Mouse (Mus musculus) erythroblast, embryonic 14.5 days (primary cell): ENCODE data around the gene Nup93. TPM values are rescaled to one million over a fixed set of nuclear protein-coding genes. Genes with fewer than 3 reads are reported as not detected.

Source experiments
- H3K27me3 ChIP-seq: 2 replicates; pipeline ENCODE4 v1.6.1; 2012; ENCODE audit warnings: inconsistent platforms; ENCODE audit not compliant: control insufficient read depth
- H3K36me3 ChIP-seq: 2 replicates; pipeline ENCODE4 v1.6.1; 2012; ENCODE audit warnings: mild to moderate bottlenecking, inconsistent platforms; ENCODE audit not compliant: control insufficient read depth
- H3K4me1 ChIP-seq: 2 replicates; pipeline ENCODE4 v1.6.1; 2012; ENCODE audit warnings: inconsistent platforms; ENCODE audit not compliant: control insufficient read depth
- H3K4me3 ChIP-seq: replicated peaks from 2 replicates; pipeline ENCODE3; 2012; ENCODE audit warnings: moderate library complexity, mild to moderate bottlenecking, inconsistent platforms
- H3K9me3 ChIP-seq: 2 replicates; pipeline ENCODE4 v1.6.1; 2012; ENCODE audit warnings: low read length, inconsistent platforms, mixed read lengths; ENCODE audit not compliant: control insufficient read depth
- GATA1 ChIP-seq: IDR thresholded peaks from 2 replicates; pipeline ENCODE4 v1.6.1; 2012; ENCODE audit warnings: low read length, inconsistent platforms, mixed read lengths
- TAL1 ChIP-seq: IDR thresholded peaks from 3 replicates; pipeline ENCODE4 v1.6.1; 2012; ENCODE audit warnings: low read length, inconsistent platforms, mixed read lengths
- polyA plus RNA-seq: library from polyadenylated mRNA; stranded (reverse); fragments of >175 nt; gene quantifications from 2 replicates; pipeline ENCODE4 v1.2.3, GENCODE M21; 2012

The Nup93 gene
- polyA plus RNA-seq, 1 experiment, result 0.52 TPM

DNA sequence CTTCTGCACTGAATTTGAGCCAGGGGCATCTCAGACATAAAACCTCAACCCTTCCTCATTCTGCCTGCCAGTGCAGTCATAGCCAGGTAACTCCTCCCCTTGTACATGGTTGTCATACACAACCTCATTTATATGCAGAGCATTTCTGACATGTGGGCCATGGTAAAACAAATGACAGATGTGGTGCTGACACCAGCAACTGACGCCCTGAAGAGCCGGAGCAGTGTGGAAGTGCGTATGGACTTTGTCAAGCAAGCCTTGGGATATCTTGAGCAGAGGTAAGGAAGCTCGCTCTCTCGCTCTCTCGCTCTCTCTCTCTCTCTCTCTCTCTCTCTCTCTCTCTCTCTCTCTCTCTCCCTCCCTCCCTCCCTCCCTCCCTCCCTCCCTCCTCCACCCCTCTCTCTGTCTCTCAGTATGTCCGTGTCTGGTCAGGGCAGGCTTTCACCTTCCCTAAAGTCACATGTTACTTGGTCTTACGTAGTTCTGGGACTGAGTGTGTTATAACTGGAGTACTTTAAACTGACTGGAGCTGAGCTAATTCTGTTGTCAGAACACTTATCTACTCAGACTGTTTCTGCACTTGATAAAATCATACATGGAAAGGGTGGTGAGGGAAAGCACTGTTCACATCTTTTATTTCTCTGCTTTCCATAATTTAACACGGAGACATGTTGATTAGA, 82.1 kb downstream of the Nup93 start:
- TF ChIP-seq GATA1 (no peak), TAL1 (no peak)
- peaks cover 57% of the 10 kb centered on the region for H3K36me3 ChIP-seq
- no peaks in the 10 kb centered on the region for H3K9me3 ChIP-seq
- H3K27me3 ChIP-seq, result no peaks in the 10 kb centered on the region
- H3K4me1 ChIP-seq, result peaks cover 19% of the 10 kb centered on the region
- H3K4me3 ChIP-seq, result no peak overlapping the region

DNA sequence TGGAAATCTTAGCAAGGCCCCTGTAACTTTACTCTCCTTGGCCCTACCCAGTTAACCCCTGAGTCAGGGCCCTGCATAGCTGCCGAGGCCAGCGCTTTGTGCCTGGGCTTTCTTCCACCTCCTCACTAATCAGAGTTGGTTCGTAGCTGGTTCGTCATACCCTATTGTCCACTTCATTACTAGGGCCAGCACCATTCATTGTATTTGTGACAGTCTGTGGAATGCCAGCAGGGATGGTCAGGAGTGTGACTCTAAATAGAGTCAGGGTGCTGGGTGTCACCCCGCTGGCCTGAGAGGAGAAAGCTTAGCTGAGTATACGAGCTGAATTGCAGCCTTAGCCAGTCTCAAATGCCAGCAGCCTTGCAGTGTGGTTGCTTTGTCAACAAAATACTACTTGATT, 82.7 kb downstream of the Nup93 start:
- TF ChIP-seq GATA1, result no peak
- TF ChIP-seq TAL1, result no peak
- Histone ChIP-seq H3K4me1 (peaks cover 19% of the 10 kb centered on the region), H3K36me3 (peaks cover 59% of the 10 kb centered on the region), H3K4me3 (no peak overlapping the region), H3K27me3 (no peaks in the 10 kb centered on the region), H3K9me3 (no peaks in the 10 kb centered on the region)

DNA sequence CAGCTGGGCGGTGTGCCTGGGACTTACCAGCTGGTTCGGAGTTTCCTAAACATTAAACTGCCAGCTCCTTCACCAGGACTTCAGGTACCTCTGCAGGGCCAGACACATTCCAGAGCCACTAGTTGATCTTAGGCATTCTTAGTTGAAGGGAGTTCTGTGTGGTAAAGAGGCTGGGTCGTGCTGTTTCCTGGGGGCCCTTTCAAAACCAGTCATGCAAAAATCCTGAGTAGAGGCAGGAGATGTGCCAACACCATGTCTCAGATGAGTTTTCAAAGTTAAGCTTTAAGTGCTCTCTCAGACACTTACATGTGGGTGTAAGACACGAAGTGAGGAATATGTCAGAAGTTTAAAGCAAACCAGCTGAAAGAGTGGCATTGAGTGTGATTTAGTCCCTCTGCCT, 86.4 kb downstream of the Nup93 start:
- H3K36me3 ChIP-seq, result peaks cover 69% of the 10 kb centered on the region
- H3K4me3 ChIP-seq, result no peak overlapping the region
- peaks cover 9% of the 10 kb centered on the region for H3K4me1 ChIP-seq
- no peaks in the 10 kb centered on the region for H3K27me3 ChIP-seq
- no peak for TF ChIP-seq GATA1
- no peak for TF ChIP-seq TAL1
- no peaks in the 10 kb centered on the region for H3K9me3 ChIP-seq

- H3K9me3 ChIP-seq, result no peaks in the 10 kb centered on the region
- TF ChIP-seq GATA1 (no peak), TAL1 (no peak)
- no peak overlapping the region for H3K4me3 ChIP-seq
- H3K36me3 ChIP-seq, result peaks cover 86% of the 10 kb centered on the region
- H3K4me1 ChIP-seq, result peaks cover 25% of the 10 kb centered on the region
- H3K27me3 ChIP-seq, result no peaks in the 10 kb centered on the region
Measured at GRCm38 (mm10) chr8:94304412-94304811, 90.0 kb downstream of the Nup93 start.

GRCm38 (mm10) chr8:94306989-94307513, 92.7 kb downstream of the Nup93 start:
- no peaks in the 10 kb centered on the region for H3K9me3 ChIP-seq
- no peak overlapping the region for H3K4me3 ChIP-seq
- H3K4me1 ChIP-seq, result peaks cover 25% of the 10 kb centered on the region
- TF ChIP-seq GATA1 (no peak), TAL1 (no peak)
- peaks cover 94% of the 10 kb centered on the region for H3K36me3 ChIP-seq
- H3K27me3 ChIP-seq, result no peaks in the 10 kb centered on the region

- H3K4me3 ChIP-seq, result no peak overlapping the region
- peaks cover 94% of the 10 kb centered on the region for H3K36me3 ChIP-seq
- H3K9me3 ChIP-seq, result no peaks in the 10 kb centered on the region
- TF ChIP-seq GATA1 (no peak), TAL1 (no peak)
- H3K4me1 ChIP-seq, result peaks cover 25% of the 10 kb centered on the region
- no peaks in the 10 kb centered on the region for H3K27me3 ChIP-seq
Measured at GRCm38 (mm10) chr8:94307652-94308051, 93.3 kb downstream of the Nup93 start.

GRCm38 (mm10) chr8:94314069-94314468, 99.7 kb downstream of the Nup93 start:
- Histone ChIP-seq H3K36me3 (peaks cover 63% of the 10 kb centered on the region), H3K9me3 (no peaks in the 10 kb centered on the region), H3K4me3 (no peak overlapping the region), H3K4me1 (no peaks in the 10 kb centered on the region; the same call in 1 of the 2 replicates), H3K27me3 (no peaks in the 10 kb centered on the region)
- TF ChIP-seq TAL1 (no peak), GATA1 (no peak)

GRCm38 (mm10) chr8:94317249-94317648, 102.9 kb downstream of the Nup93 start:
- Histone ChIP-seq H3K27me3 (no peaks in the 10 kb centered on the region), H3K9me3 (no peaks in the 10 kb centered on the region), H3K4me1 (no peaks in the 10 kb centered on the region), H3K4me3 (no peak overlapping the region), H3K36me3 (peaks cover 34% of the 10 kb centered on the region)
- TF ChIP-seq GATA1 (no peak), TAL1 (no peak)

DNA sequence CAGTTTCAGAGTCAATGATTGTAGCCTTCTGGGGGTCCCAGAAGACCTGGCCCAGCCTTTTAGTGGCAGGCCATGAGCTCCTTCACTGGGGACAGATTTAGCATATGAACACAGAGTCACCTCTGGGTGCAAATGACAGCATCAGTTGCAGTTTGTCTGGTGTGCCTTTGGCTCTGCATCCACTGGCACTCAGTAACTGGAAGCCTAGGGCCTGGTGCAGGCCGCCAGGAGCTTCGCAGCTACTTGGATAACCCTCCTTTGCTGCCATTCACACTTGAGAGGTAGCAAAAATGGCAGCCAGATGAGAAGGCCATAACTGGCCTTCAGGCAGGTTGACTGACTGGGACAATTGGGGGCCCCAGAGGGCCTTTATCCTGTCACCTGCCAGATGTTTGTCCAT, 103.3 kb downstream of the Nup93 start:
- Histone ChIP-seq H3K4me3 (no peak overlapping the region), H3K9me3 (no peaks in the 10 kb centered on the region), H3K36me3 (peaks cover 29% of the 10 kb centered on the region), H3K27me3 (no peaks in the 10 kb centered on the region), H3K4me1 (no peaks in the 10 kb centered on the region)
- TF ChIP-seq TAL1, result no peak
